ENCODE assay signal across 8 mouse cellular contexts in genomic region chr7:68667215-68667614, GRCm38 (mm10).
DNase-seq lines count a peak whose midpoint lies in the region; ATAC-seq lines count a peak whose summit lies in the region.

No protein-coding gene starts in this region.

- peak; percentile 18 for DNase-seq in adrenal gland, postnatal 10 days
- DNase-seq in adrenal gland, postnatal 25 days: no peak
- DNase-seq in kidney, adult 18-20 months: peak; percentile 16
- peak; percentile 13 for DNase-seq in NIH3T3 (ENCODE audit: low read depth)
- peak; percentile 21 to 41 for DNase-seq in lung, adult 18-20 months
- no peak for DNase-seq in gastrocnemius, adult 8-10 months (ENCODE audit: low spot score in 2 of 2)

- WGBS in kidney, embryonic 15.5 days: 59% methylated on average over 4 of the region's 4 CpGs

- no peaks in the 10 kb centered on the region for H3K27me3 ChIP-seq in kidney, embryonic 15.5 days

- H3K9me3 ChIP-seq in kidney, embryonic 15.5 days (replicated peaks): no peaks in the 10 kb centered on the region

- no peak overlapping the region for H3K4me3 ChIP-seq in kidney, embryonic 15.5 days (replicated peaks)

- no peak overlapping the region for H3K9ac ChIP-seq in kidney, embryonic 15.5 days

- ATAC-seq in kidney, embryonic 15.5 days (replicated peaks; ENCODE audit: low FRiP score): no peak
- no peak for ATAC-seq in frontal cortex, adult (ENCODE audit: low TSS enrichment)

- no peaks in the 10 kb centered on the region for H3K4me1 ChIP-seq in kidney, embryonic 15.5 days

- H3K36me3 ChIP-seq in kidney, embryonic 15.5 days: no peaks in the 10 kb centered on the region

- no peak overlapping the region for H3K27ac ChIP-seq in kidney, embryonic 15.5 days

- H3K4me2 ChIP-seq in kidney, embryonic 15.5 days: no peak overlapping the region

Comparison
In these comparisons a context has a peak if more than half of its experiments do, and no peak if none do; other contexts are left out.
1. DNase-seq: peak in adrenal gland, postnatal 10 days (single experiment), kidney, adult 18-20 months (single experiment), NIH3T3 (single experiment) and lung, adult 18-20 months (2 of 2); none in adrenal gland, postnatal 25 days (single experiment) and gastrocnemius, adult 8-10 months (0 of 2).